Mouse (Mus musculus): ENCODE measurements around the gene Spns2. TPM values are rescaled to one million over a fixed set of nuclear protein-coding genes. Genes with fewer than 3 reads are reported as not detected.

Gene Spns2
- polyA plus RNA-seq, 1 experiment from 2014 or later = 19.8 TPM

DNA sequence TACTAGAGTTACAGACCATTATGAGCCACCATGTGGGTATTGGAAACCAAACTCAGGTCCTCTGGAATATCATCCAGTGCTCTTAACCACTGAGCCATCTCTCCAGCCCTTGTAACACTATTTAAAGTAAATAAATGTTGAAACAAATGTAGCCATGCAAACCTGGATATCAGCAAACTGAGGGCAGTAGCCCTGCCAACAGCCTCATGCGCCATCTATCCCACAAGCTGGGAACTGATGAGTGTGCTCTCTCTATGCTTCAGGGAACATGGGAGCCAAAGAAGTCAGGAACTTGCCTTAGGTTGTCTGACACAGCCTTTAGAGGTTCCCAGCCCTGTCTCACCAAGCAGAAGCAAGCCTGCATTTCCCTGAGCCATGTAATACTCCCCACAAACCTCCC, 41.9 kb upstream of the Spns2 start:
- 79% methylated on average over 1 of the region's 1 CpGs for WGBS
- H3K9me3 ChIP-seq (ENCODE audit: control insufficient read depth) = no peaks in the 10 kb centered on the region

DNA sequence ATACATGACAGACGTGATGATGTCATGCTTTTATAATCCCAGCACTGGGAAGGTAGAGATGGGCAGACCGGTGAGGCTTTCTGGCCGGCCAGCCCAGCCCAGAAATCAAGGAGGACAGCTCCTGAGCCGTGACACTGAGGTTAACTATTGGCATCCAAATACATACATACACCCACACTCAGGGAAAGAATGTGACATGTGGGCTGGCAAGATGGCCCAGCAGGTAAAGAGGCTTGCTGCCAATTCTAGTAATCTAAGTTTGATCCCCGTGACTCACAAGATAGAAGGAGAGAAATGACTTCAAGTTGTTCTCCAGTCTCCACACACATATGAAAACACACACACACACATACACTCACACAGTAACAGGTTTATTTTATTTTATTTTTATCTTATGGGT, 41.4 kb upstream of the Spns2 start:
- no peak for TF ChIP-seq CTCF (IDR thresholded peaks at IDR 0.05; ENCODE audit: low read depth)
- Histone ChIP-seq H3K36me3 (ENCODE audit: control insufficient read depth, insufficient read depth) (no peaks in the 10 kb centered on the region), H3K9ac (ENCODE audit: low read depth, low read length) (no peak overlapping the region), H3K9me3 (ENCODE audit: control insufficient read depth) (no peaks in the 10 kb centered on the region), H3K4me1 (replicated peaks; ENCODE audit: control insufficient read depth, insufficient read depth, low read length) (no peaks in the 10 kb centered on the region), H3K4me3 (ENCODE audit: low read depth, low read length) (no peak overlapping the region), H3K4me2 (replicated peaks; ENCODE audit: low read depth) (no peak overlapping the region), H3K27ac (ENCODE audit: low read depth, low read length) (no peak overlapping the region), H3K27me3 (replicated peaks; ENCODE audit: control insufficient read depth, insufficient read depth, low read length) (no peaks in the 10 kb centered on the region)
- ATAC-seq = no peak
- WGBS = 79% methylated on average over 5 of the region's 5 CpGs

More for the DNA sequence above, 41.9 kb upstream of the Spns2 start:
- Histone ChIP-seq H3K36me3 (ENCODE audit: control insufficient read depth, insufficient read depth) (no peaks in the 10 kb centered on the region), H3K9ac (ENCODE audit: low read depth, low read length) (no peak overlapping the region), H3K4me3 (ENCODE audit: low read depth, low read length) (no peak overlapping the region), H3K4me2 (replicated peaks; ENCODE audit: low read depth) (no peak overlapping the region), H3K27ac (ENCODE audit: low read depth, low read length) (no peak overlapping the region), H3K27me3 (replicated peaks; ENCODE audit: control insufficient read depth, insufficient read depth, low read length) (no peaks in the 10 kb centered on the region), H3K4me1 (replicated peaks; ENCODE audit: control insufficient read depth, insufficient read depth, low read length) (no peaks in the 10 kb centered on the region)
- TF ChIP-seq CTCF (IDR thresholded peaks at IDR 0.05; ENCODE audit: low read depth) = peak; percentile 66
- no peak for ATAC-seq

DNA sequence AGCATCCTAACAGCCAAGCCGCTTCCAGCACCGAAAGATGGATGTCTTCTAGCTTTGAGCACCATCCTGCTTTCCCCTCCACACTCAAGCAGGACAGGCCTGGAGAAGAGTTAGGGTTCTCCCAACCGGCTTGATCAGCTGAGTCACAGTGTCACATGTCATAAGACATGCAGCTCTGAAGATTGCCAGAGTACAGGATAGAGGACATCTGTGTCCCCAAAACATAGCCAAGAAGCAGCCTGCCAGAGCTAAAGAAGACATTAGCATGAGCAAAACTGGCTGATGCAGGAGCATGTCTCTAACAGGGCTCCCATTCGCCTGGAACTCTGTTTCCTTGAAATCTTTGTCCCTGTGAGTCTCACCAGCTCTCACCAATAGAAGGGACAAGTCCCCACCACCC, 36.5 kb upstream of the Spns2 start:
- Histone ChIP-seq H3K36me3 (ENCODE audit: control insufficient read depth, insufficient read depth) (no peaks in the 10 kb centered on the region), H3K9me3 (ENCODE audit: control insufficient read depth) (no peaks in the 10 kb centered on the region), H3K4me3 (ENCODE audit: low read depth, low read length) (no peak overlapping the region), H3K27me3 (replicated peaks; ENCODE audit: control insufficient read depth, insufficient read depth, low read length) (no peaks in the 10 kb centered on the region), H3K27ac (ENCODE audit: low read depth, low read length) (no peak overlapping the region), H3K9ac (ENCODE audit: low read depth, low read length) (no peak overlapping the region), H3K4me1 (replicated peaks; ENCODE audit: control insufficient read depth, insufficient read depth, low read length) (0 out of 2 replicates have a peak, but pooled peaks cover 4% of the 10 kb centered on the region), H3K4me2 (replicated peaks; ENCODE audit: low read depth) (no peak overlapping the region)
- 78% methylated on average over 4 of the region's 4 CpGs for WGBS
- TF ChIP-seq CTCF (IDR thresholded peaks at IDR 0.05; ENCODE audit: low read depth) = no peak
- ATAC-seq = no peak

DNA sequence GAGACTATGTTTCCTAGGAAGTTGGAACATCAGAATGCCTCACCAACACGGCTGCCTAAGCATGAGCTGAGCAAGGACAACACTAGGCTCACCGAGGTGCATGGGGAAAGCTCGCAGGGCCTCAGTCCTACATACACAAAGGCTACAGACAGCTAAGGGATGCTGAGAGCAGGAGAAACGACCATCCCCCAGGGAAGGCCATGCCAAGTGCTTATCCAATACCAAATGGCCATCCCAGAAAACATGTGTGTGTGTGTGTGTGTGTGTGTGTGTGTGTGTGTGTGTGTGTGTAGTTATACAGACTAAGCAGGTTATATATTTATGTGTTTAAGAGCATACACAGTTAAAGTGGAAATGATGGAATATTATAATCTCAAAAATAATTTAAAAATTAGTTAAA, 34.0 kb upstream of the Spns2 start:
- Histone ChIP-seq H3K9ac (ENCODE audit: low read depth, low read length) (no peak overlapping the region), H3K4me2 (replicated peaks; ENCODE audit: low read depth) (no peak overlapping the region), H3K9me3 (ENCODE audit: control insufficient read depth) (no peaks in the 10 kb centered on the region), H3K27ac (ENCODE audit: low read depth, low read length) (no peak overlapping the region), H3K4me1 (replicated peaks; ENCODE audit: control insufficient read depth, insufficient read depth, low read length) (0 out of 2 replicates have a peak, but pooled peaks cover 4% of the 10 kb centered on the region), H3K4me3 (ENCODE audit: low read depth, low read length) (no peak overlapping the region), H3K27me3 (replicated peaks; ENCODE audit: control insufficient read depth, insufficient read depth, low read length) (no peaks in the 10 kb centered on the region), H3K36me3 (ENCODE audit: control insufficient read depth, insufficient read depth) (no peaks in the 10 kb centered on the region)
- 54% methylated on average over 4 of the region's 4 CpGs for WGBS
- no peak for TF ChIP-seq CTCF (IDR thresholded peaks at IDR 0.05; ENCODE audit: low read depth)
- ATAC-seq = no peak

DNA sequence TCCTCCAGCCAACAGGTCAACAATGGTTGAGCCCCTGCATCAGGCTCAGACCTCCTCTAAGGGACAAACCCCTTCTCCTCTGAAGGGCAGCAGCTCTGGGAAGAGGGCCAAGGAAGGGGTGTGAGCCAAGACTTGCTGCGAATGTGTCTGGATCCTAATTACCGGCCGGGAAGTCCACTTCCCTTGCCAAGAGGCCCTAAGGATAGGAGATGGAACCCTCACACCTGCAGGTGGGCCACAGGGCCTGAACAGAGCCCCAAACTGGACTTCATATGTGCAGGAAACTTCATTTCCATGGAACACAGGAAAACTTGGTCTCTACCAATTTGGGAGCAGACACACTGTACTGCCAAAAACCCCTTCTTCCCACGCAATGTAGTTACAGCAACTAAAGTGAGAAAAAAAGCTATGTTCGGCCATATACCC, 32.9 kb upstream of the Spns2 start:
- TF ChIP-seq CTCF (IDR thresholded peaks at IDR 0.05; ENCODE audit: low read depth) = no peak
- Histone ChIP-seq H3K9ac (ENCODE audit: low read depth, low read length) (no peak overlapping the region), H3K4me2 (replicated peaks; ENCODE audit: low read depth) (no peak overlapping the region), H3K4me1 (replicated peaks; ENCODE audit: control insufficient read depth, insufficient read depth, low read length) (0 out of 2 replicates have a peak, but pooled peaks cover 4% of the 10 kb centered on the region), H3K9me3 (ENCODE audit: control insufficient read depth) (no peaks in the 10 kb centered on the region), H3K4me3 (ENCODE audit: low read depth, low read length) (no peak overlapping the region), H3K27ac (ENCODE audit: low read depth, low read length) (no peak overlapping the region), H3K36me3 (ENCODE audit: control insufficient read depth, insufficient read depth) (no peaks in the 10 kb centered on the region), H3K27me3 (replicated peaks; ENCODE audit: control insufficient read depth, insufficient read depth, low read length) (no peaks in the 10 kb centered on the region)
- 60% methylated on average over 5 of the region's 5 CpGs for WGBS
- no peak for ATAC-seq

DNA sequence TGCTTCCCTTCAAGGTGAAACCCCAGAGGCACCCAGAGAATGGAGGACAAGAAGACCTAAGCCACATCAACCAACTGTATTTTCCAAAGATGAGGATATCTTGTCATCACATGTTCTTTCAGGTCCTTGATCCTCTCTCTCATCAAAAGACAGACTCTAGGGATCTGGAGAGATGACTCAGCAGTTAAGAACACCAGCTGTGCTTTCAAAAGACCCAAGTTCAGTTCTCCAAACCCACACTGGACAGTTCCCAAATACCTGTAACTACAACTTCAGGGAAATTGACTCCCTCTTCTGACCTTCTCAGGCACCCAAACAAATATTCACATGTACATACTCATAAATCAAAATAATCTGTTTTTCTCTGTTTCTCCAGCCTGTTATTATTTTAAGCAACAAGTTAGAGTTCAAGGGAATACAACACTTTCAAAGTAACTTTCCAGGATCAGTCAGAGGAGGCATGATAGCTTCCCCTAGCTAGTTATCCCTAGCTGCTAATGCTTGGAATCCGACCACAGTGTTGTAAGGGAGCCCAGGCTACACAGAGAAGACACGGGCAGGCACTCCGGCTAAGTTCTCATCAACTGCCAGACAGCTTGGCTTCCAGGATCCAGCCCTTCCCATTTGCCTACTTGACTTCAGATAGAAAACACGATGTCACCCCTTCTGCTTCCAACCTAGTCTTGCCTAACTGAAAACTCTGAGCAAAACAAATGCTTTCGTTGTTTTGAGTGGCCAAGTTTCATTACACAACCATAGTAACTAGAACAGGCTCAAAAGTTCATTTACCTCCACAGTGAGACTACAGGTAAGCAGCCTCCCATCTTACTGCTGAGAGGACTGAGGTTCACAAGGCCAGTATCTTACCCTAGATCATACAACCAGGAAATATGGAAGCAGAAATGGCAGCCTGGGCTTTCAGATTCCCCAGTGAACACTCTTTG, 32.2 kb upstream of the Spns2 start:
- no peak for TF ChIP-seq CTCF (IDR thresholded peaks at IDR 0.05; ENCODE audit: low read depth)
- ATAC-seq = no peak
- Histone ChIP-seq H3K36me3 (ENCODE audit: control insufficient read depth, insufficient read depth) (no peaks in the 10 kb centered on the region), H3K4me1 (replicated peaks; ENCODE audit: control insufficient read depth, insufficient read depth, low read length) (0 out of 2 replicates have a peak, but pooled peaks cover 4% of the 10 kb centered on the region), H3K4me3 (ENCODE audit: low read depth, low read length) (no peak overlapping the region), H3K9me3 (ENCODE audit: control insufficient read depth) (no peaks in the 10 kb centered on the region), H3K9ac (ENCODE audit: low read depth, low read length) (no peak overlapping the region), H3K27ac (ENCODE audit: low read depth, low read length) (no peak overlapping the region), H3K4me2 (replicated peaks; ENCODE audit: low read depth) (no peak overlapping the region), H3K27me3 (replicated peaks; ENCODE audit: control insufficient read depth, insufficient read depth, low read length) (no peaks in the 10 kb centered on the region)
- 80% methylated on average over 5 of the region's 5 CpGs for WGBS

Data from intestine, postnatal 0 days (tissue).